Mouse (Mus musculus) c-Kit-negative CD71-positive TER-119-positive erythroid progenitor cells, embryonic 14.5 days (primary cell): ENCODE measurements at regions not wholly inside any gene's neighbourhood (a gene's known extent, or its start where the extent isn't known, plus 50 kb on each side); places are given as distances from the start of the nearest gene placed in this dataset.

Experiments
- DNase-seq: peaks from one replicate; pipeline ENCODE4 v3.0.0-alpha.2; 2013; ENCODE audit warnings: low read depth, low spot score

DNA sequence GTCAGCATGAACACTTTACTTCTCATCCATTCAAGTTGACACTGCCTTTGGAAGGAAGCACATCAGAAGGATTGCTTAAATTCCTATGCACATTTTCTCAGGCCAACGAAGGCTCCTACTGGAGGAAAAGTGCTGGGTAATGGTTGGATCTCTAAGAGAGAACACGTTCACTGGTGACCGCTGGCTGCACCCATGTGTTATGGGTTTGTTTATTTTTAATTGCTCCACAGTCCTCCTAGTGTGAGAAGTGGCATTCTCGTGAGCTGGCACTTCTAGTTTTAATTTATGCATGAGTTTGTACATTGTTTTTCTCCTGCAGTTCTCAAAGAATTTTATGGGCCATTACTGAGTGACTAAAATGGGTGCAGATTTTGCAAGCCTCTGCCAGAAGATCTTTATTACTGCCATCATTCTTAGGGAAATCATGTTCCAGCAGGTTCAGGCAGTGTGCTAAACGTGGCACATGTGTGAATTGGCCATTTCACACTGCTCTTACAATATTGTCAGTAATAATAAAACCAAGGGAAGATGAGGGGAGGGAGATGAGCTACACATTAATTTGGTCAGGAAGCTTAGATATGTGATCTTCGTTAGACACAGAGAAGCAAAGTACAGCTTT is 731.6 kb downstream of the Ttll7 start:
- DNase-seq, result no peak

GRCm38 (mm10) chr3:147571850-147572249 is 719.7 kb downstream of the Ttll7 start:
- no peak for DNase-seq

DNA sequence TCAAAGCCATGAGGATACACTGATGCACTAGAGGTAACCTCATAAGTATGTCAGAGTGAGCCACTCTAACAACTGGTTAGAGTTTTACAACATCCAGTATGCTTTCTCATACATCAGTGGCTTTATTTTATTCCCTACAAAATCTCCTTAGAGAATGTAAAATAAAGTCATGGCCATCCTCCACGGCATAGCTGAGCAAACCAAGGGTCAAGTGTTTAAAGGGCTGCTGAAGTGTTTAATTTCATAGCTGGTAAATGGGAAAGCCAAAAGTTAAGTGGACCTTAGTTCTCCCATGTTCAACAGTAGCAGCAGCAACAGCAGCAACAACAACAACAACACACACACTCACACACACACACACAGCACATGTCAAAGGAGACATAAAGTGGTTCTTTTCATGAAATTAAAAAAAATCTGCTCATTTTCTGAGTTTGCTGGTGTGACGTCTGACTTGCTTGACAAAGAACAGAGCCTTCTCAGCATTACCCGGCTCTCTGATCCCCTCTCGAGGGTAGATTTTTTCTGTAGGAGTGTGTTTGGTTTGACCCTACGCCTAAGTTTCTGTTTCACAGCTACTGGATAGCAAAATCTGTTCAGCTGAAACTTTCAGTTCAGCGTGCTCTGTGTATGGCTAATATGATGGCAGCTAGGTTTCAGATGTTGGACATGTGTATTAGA is 693.3 kb downstream of the Ttll7 start:
- no peak for DNase-seq

GRCm38 (mm10) chr3:147542285-147542684 is 690.1 kb downstream of the Ttll7 start:
- DNase-seq, result no peak

GRCm38 (mm10) chr3:147537584-147537983 is 685.4 kb downstream of the Ttll7 start:
- no peak for DNase-seq

GRCm38 (mm10) chr3:147532196-147532595 is 680.0 kb downstream of the Ttll7 start:
- DNase-seq, result no peak

DNA sequence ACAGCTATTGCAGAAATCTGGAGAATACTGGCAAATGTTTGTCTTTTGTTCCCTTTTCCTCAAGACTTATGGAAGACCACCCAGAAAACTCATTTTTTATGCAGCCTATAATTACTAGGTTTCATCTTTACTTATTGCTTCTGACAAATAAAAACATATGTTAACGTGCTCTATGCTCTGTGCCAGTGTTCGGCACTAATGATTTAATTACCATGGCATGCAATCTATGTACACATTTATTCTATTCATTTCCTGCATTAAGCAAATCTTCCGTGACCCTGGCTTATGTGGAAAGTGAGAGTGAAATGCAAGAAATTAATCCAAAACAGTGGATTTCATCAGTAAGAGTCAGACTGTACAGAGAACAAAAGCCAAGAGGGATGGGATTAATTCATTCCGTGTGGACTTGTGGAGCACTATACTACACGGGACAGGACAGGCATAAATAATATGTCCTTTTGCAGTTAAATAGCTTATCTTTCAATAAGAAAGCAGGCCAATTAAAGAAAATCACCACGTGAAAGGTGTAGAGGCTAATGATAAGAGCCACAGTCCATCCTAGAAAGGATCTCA is 679.5 kb downstream of the Ttll7 start:
- no peak for DNase-seq
